Mouse (Mus musculus) CD8-positive naive resting alpha-beta T cell, adult 57 days (primary cell): ENCODE measurements around the gene Zfp511. TPM values are rescaled to one million over a fixed set of nuclear protein-coding genes. Genes with fewer than 3 reads are reported as not detected.

Source experiments
- total RNA-seq: library from RNA; stranded (reverse); gene quantifications from one replicate; pipeline ENCODE4 v1.2.4, GENCODE M21; 2023

Zfp511 gene
- 34.8 TPM for total RNA-seq

GRCm38 (mm10) chr7:140036281-140037170, at the start of gene Zfp511, which contains the start of gene Tubgcp2:
Zfp511 (plus strand) TSS chr7:140036391.
Tubgcp2 (minus strand) TSS chr7:140036669.

GRCm38 (mm10) chr7:139992406-139992805, 43.8 kb upstream of the Zfp511 start, which contains the start of gene Adam8:
Adam8 (minus strand) TSS chr7:139992562.

GRCm38 (mm10) chr7:140048361-140049114, 12.3 kb downstream of the Zfp511 start, which contains the start of gene Msx3:
Msx3 (minus strand) TSS chr7:140049089.

GRCm38 (mm10) chr7:140082242-140082678, 46.1 kb downstream of the Zfp511 start, which contains the start of gene Caly:
Caly (minus strand) TSS chr7:140082548.

Other genes starting within 250 kb of the Zfp511 start
- gene Adgra1, start 202.2 kb upstream of the Zfp511 start, total RNA-seq, result not detected
- gene Kndc1, start 141.7 kb upstream of the Zfp511 start, total RNA-seq, result not detected
- not detected for gene Utf1, start 92.6 kb upstream of the Zfp511 start, total RNA-seq
- not detected for gene 6430531B16Rik, start 57.6 kb upstream of the Zfp511 start, total RNA-seq
- gene Adam8, start 43.8 kb upstream of the Zfp511 start, total RNA-seq, result 4.5 TPM
- 29.4 TPM for gene Tubgcp2, start 278 bp downstream of the Zfp511 start, total RNA-seq
- gene Msx3, start 12.7 kb downstream of the Zfp511 start, total RNA-seq, result not detected
- not detected for gene Caly, start 46.2 kb downstream of the Zfp511 start, total RNA-seq
- not detected for gene Prap1, start 57.0 kb downstream of the Zfp511 start, total RNA-seq
- gene Fuom, start 66.0 kb downstream of the Zfp511 start, total RNA-seq, result 6.7 TPM
- gene Paox, start 79.4 kb downstream of the Zfp511 start, total RNA-seq, result 6.2 TPM
- 27.2 TPM for gene Echs1, start 80.1 kb downstream of the Zfp511 start, total RNA-seq
- gene Mtg1, start 101.2 kb downstream of the Zfp511 start, total RNA-seq, result 21.7 TPM
- gene Sprn, start 118.5 kb downstream of the Zfp511 start, total RNA-seq, result not detected
- gene Olfr522, start 128.4 kb downstream of the Zfp511 start, total RNA-seq, result not detected
- gene Olfr523, start 136.8 kb downstream of the Zfp511 start, total RNA-seq, result not detected
- not detected for gene Olfr524, start 169.6 kb downstream of the Zfp511 start, total RNA-seq
- not detected for gene Cd163l1, start 181.9 kb downstream of the Zfp511 start, total RNA-seq
- gene 5830411N06Rik, start 210.9 kb downstream of the Zfp511 start, total RNA-seq, result 0.61 TPM